Mouse (Mus musculus): Measurements from ENCODE around the gene Snrpf.
A peak's percentile ranks its signal among the peaks of the same experiment; 100 is the strongest.

The Snrpf gene

DNA sequence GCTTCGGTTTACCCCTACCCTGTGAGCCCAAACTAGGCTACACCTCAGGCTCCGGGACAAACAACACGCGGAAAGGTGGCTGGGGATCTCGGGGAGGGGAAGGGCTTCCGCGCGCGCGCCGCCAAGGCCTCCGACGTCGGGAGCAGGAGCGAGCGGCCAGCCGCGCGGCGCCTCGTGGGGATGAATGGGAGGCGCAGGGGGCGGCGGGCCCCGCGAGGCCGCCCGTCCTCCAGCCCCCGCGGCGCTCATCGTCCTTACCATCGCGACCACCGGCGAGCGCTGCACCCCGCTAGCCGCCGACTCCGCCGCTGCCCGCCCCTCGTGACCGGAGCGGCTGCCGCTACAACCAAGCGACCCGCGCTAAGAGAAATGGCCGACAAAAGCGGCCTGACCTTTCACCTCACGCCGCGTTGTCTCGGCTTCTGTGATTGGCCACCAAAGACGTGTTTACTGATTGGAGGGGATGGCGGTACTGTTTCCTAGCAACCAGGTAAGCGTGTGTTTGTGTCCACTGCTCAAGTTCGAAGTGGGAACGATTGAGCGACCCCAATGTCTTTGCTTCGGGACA lies at the start of gene Snrpf:
Snrpf (minus strand) TSS at position 426 of the 568 bp plus-strand sequence.
- DNase-seq: peak; percentile 92

DNA sequence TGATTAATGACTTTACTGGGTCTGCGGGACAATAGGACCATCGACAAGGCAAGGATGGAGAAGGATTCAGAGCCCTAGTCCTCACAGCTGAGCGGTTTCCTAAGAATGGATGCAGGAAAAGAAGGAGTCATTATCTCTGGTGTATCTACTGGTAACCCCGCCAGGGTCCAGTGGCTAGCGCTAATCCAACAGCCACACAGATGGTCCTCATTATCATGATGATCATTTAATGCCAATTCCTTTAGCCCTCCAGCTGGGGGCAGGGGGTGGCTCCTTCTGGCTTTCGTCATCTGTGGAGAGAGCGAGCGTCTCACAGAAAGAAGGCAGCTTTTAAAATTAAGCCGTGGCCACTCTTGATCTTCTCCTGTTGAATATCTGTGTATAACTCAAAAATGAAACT lies 46.4 kb upstream of the Snrpf start:
- no peak for DNase-seq

DNA sequence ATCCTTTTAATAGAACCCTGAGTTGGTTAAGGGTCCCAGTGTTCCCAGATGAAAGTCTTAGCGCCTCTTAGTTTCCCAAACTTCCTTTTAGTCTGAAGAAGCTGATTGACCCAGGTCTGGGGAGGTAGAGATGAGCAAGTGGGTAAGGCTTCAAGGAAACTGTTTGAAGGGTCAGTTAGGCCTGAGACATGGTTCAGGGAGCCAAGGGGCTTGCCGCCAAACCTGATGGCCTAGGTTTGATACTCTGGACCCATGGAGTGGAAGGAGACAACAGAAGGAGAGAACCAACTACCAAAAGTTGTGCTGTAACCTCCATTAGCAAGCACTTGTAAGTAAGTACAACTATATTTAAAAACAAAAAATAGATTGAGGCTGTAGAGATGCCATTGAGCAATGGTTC lies 44.5 kb upstream of the Snrpf start:
- no peak for DNase-seq

DNA sequence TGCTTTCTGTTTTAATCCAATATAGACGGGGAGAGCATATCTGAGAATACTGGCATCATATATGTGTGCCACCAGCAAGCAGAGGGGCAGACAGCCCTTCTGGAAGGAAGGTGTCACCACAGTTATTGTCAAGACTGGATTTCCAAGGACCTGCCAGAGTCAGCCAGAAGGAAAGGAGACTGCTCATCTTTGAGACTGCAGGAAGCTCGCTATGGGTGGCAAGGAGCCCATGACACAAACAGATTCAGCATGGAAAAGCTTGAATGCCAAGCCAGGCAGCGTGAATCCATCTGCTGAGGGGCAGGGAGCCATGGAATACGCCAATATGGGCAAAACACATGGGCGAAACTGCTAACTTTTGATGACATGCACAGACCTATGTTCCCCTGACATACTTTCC lies 44.1 kb upstream of the Snrpf start:
- no peak for DNase-seq

DNA sequence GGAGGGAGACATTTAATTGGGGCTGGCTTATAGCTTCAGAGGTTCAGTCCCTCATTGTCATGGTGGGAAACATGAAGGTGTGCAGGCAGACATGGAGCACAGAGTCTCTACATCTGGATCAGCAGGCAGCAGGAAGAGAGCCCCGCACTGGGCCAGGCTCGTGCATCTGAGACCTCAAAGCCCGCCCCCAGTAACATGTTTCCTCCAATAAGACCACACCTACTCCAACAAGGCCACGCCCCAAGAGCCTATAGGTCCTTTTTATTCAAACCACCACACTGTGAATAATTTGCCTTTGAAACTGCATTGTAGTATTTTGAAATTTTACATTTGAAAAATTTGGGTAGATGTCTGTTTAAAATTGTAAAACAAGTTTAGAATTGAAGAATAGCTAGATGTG lies 42.6 kb upstream of the Snrpf start:
- DNase-seq: no peak

DNA sequence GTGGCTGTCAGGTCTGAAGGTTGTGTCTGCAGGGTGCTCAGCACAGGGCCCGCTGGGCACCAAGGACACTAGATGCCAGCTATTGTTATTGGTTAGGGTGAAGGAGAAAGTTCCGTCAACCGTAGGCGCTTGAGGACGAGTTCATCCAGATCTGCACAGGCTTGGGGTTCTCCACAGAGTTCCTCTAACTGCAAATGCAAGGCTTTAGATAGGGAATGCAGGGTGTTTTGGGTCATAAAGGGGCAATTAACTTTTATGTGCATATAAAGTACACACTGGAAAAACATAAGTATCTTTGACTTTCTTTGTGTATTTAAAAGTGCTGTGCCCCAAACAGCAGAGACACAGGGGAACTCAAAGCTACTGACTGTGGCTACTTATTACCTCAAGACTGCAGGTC lies 40.8 kb upstream of the Snrpf start:
- no peak for DNase-seq

DNA sequence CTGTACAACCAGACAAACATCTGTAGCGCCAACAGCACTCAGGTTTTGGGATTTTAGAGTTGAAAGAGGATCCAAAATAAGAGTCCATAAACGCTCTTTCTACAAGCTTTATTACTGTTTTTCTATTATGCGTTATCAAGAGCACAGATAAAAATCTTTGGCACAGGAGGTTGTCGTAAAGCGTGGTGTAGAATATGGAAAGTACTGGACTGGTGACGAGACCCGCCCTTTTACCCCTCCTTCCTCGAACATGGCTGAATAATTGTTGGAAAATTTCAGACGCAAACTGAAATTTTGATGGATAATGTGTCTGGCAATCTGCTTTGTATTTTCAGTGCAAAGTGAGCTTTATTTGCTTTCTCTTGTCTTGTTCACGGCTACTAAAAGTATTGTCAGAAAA lies 34.6 kb upstream of the Snrpf start:
- no peak for DNase-seq

DNA sequence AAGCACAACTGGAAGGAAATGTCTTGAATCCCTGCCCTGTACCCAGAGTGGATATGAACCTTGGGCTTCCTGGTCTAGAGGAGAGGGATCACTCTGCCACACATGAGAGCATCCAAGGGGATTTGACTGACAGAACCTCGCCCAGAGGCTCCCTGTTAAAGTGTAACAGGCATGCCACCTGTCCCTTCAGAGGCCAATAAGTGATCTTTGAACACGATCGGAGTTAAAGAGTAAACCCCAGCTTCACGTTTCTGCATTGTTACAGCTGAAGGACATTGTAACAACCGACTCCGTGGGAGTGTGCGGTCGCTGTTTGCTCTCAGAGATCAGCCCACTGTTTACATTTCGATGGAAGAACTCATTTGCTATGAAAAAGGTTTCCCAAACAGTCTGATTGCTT lies 34.2 kb upstream of the Snrpf start:
- DNase-seq: no peak

DNA sequence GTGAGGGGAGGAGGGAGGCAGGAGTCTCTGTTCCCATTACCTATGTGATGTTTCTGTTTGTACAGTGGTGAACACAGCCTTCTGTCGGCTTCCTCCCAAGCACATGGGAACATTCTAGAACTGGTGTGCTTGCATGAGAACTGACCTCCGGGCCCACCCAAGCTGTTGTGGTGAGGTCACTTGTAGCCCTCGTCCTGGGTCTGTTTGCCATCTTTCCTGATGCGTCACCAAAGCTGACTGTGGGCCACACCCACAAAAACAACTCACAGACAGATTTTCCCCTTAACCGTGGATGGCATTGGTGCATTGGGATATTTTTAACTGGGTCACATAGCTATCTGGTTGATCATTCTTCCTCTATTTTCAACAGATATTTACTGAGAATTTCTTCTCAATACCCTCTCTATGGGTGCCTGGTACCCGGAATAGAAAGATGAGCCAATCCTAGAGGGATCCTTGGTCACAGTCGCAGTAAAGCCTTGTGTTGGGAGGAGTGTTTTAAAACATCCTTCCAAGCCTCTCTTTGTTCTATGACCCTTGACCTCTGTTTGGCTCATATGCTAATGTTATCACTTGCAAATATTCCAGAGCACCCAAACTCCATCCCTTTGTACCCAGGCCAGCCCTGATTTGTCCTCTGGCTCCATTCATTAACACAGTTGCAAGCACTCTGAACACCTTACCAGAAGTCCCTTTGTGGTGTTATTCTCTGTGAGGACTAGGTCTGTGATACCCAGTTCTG lies 31.1 kb upstream of the Snrpf start:
- no peak for DNase-seq

DNA sequence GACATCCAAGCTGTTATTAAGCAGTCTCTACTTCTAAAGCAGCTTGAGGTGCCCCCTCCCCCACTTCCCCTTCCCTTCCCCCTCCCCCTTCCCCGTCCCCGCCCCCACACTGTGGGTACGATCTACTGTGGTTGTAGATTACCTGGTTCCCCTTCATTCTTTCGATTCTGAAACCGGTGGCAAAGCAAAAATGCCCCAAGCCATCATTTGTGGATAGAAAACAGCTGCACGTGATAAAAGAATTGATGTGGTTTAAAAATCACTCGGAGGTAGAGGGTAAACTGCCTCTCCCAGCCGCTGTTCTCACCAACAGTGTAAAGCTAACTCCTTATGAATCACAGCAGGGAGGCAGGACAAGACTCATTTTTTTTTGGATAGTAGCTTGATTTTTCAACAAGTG lies 25.3 kb upstream of the Snrpf start:
- DNase-seq: no peak

DNA sequence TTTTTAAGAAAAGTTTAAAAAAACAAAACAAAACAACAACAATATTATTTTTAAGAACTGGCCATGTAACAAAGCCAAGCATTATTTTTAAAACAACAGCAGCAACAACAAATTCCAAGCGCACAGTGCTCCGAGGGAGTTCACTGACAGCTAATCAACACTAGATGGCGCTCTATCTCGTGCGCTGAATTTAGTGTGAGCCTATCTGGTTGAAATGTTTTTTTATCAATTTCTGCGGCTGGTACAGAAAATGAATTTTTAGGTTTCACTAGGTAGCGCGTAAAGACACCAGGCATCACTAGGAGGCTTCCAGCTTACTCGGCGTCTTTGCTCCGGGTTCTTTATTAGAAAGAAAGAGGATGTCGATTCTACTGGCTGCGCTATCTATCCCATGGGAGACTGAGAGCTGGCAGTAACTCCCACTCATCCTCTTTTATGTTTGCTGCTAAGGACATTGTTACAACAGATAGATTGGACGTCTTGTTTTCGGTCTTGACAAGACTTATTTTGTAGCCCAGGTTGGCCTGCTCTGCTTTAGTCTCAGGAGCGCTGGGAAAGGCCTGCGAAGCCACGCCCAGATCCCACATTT lies 22.0 kb upstream of the Snrpf start:
- DNase-seq: peak; percentile 35

DNA sequence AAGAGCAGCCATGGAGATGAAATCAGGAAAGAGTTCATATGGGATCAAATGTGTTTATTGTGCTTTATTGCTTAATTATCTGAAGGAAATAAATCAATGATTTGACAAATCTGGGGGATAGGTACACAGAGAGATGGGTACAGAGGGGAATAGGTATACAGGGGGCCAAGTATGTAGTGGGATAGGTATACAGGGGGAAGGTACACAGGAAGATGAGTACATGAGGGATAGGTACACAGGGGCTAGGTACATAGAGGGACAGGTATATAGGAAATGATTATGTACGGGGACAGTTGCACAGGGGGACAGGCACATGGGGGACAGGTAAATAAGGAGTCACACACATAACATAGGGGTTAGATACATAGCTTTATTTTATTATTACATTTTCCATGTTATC lies 21.4 kb upstream of the Snrpf start:
- no peak for DNase-seq

DNA sequence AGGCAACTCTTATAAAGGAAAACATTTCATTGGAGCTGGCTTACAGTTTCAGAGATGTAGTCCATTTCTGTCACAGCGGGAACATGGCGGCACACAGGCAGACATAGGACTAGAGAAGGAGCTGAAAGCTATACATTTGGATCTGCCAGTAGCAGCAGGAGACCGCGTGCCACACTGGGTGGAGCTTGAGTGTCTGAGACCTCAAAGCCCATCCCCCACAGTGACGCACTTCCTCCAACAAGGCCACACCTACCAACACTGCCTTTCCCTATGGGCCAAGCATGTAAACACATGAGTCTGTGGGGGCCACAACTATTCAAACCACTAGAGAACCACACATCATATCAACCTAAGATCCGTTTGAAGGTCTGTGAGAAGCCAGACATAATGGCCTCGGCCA lies 19.7 kb upstream of the Snrpf start:
- DNase-seq: no peak

DNA sequence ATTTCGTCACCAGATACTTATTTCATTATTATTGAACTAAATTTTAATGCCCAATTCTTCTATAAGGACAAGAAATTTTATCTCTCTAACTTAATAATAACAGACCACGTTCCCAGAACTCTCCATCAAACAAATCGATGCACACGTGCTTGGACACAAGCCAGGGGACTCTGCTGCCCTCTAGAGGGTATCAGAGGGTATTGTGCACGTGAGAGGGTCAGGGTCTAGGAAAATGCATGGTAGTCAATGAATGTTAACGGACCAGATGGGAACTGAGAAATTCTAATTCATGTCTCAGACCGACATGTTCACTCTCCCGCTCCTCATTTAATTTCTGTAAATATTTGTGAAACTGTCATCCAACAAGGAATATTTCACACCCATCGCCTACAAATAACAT lies 18.5 kb upstream of the Snrpf start:
- no peak for DNase-seq

DNA sequence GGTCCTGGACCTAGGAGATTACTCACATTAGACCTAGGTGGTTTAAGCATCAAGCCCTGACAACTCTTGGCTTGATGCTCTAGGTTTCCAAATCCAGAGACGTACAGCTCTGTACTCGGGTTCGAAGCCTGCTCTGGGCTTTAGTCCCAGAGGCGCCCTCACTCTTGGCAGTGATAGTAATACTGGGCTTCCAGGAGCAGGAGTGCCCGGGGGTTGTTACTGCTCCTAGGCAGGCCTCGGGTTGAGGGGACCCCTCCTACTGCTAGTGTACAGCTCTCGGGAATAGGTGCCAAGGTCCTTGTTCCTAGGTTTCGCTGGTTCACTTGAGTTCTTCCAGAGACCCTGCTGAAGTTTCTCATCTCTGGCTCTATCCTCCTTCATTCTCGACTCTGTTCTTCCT lies 16.8 kb upstream of the Snrpf start:
- DNase-seq: no peak

DNA sequence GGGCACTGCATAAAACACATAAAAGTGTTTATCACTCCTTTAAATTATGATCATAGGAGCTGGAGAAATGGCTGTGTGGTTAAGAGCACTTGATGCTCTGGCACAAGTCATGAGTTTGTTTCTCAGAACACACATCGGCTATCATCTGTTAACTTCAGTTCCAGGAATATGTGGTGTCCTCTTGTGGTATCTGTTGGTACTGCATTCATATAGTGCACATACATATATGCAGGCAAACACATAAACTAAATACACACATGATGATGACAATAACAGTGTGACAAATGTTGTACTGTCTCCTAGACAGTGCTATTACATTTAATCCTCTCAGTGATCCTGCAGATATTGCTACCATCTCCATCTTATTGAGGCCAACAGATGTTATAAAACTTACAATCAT lies 13.8 kb upstream of the Snrpf start:
- no peak for DNase-seq

DNA sequence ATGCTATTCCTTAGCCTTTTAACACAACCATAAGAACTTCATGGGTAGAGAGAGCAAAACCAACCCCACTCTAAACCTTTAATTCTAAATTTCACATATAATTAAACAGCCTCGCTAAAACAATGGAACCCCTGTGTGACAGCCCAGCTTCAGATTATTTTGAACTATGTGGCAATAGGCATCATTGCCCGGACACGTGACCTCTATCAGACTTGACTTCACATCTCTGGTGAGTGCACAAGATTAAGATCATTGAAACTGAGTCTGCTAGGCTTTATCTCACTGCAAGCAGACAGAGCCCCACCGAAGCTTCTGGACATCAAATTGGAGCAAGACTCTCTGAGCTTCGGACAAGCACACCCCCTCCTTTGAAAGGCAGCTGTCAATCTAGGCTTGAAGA lies 12.8 kb upstream of the Snrpf start:
- DNase-seq: no peak

DNA sequence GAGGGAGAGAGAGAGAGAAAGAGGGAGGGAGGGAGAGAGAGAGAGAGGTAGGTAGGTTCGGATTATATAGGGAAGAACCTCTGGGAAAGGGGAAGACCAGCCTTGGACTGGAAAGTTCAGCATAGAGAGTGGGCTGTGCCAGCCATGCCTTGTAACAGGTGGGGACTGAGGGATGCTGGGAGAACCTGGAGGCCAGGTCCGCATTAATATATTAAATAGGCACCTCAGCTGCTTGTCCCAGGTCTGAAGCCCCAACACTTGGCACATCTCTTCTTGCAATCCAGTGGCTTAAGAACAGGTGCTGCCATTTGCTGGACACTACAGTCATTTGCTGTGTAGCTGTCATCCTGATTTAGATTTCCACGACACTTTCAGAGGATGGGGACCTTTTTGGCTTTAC lies 7.1 kb upstream of the Snrpf start:
- no peak for DNase-seq

DNA sequence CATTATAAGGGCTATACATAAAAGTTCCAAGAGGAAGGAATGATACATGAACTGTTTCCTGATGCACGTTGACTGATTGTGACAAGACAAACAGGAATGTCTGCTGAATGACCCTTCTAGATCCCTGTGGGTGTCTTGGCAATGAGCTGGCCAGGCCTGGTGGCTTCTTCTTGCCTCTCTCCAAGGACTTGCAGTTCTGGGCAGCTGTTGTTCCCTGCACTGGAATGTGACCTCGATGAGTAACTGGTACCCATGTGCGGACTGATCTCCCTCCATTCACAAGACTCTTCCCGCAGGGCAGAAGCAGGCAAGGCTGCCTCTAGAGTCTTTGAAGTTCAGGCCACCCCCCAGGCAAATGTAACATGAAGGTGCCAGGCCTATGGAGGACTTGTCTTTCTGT lies 6.3 kb upstream of the Snrpf start:
- DNase-seq: no peak

DNA sequence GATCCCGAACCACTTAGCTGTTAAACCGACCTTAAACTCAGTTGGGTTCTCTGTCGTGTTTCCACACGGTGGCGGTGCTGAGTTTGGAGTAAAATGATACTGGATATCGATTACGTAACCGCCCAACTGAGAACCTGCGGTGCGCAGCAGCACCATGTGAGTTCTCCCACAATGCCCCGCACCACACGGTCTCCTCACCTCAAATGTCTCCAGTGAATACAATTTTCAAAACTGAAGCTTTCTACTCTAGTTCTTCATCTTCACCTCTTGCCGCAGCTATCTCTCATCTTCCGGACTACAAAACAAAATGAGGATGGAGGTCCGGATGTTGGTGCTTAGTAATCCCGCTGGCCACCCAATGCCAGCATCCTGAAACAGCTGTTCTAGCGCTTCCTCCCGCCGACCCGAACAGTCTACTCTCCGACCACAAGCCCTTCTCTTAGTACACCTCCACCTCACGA lies 4.5 kb upstream of the Snrpf start:
- peak; percentile 90 for DNase-seq

DNA sequence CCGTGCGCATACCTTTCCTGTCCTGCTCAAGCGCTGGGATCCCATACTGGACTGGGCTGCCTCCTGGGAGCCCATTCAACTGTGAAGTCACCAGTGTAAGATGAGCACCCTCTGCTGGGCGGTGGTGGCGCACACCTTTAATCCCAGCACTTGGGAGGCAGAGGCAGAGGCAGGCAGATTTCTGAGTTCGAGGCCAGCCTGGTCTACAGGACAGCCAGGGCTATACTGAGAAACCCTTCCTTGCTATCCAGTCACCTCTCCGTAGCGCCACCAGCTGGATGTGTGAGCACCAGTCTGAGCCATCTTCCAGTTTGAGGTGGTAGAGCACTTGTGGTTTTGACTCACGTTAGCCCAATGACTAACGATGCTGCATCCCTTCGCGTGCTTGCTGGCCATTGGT lies 3.0 kb upstream of the Snrpf start:
- no peak for DNase-seq

DNA sequence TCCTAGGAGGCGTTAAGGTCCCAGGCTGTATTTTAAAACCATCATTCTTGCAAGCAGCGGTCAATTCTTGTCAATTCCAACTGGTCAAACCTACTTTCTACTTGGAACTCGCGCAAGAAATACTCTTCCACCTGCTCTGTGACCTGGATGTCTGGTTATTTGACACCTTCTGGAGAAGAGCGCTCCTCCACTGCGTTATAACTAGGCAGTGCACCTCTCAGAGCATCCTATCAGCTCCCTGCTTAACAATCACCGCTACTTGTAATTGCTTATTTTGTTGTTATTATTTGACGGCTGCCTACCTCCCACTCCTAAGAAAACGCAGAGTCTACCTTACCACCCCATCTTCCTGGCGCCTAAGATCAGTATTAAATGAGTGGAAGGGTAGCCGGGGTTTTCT lies 710 bp downstream of the Snrpf start:
- no peak for DNase-seq

DNA sequence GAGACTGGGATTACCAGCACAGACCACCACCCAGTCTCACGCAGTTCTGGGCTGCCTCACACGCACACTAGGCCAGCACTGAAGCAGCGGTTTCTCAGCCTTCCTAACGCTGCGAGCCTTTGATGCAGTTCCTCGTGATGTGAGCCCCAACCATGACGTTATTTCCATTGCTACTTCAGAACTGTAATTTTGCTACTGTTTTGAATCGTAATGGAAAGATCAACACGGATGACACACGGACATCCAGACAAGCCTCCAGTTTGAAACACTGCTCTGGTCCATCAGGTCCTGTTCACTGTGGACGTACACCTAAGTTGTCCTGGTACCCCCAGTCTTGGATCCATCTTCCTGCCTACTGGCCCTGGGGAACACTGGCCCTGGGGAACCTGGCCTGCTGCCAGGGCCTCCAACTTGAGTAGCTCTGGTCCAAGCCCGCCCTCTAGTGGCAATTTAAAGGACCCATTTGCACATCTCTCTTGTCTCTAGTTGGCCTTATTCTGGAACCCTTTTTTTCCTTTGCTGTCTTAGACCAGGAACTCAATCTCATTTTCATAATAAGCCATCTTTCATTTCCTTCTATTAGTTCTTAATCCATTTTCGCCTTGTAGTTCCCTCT lies 12.1 kb downstream of the Snrpf start:
- peak; percentile 81 for DNase-seq

DNA sequence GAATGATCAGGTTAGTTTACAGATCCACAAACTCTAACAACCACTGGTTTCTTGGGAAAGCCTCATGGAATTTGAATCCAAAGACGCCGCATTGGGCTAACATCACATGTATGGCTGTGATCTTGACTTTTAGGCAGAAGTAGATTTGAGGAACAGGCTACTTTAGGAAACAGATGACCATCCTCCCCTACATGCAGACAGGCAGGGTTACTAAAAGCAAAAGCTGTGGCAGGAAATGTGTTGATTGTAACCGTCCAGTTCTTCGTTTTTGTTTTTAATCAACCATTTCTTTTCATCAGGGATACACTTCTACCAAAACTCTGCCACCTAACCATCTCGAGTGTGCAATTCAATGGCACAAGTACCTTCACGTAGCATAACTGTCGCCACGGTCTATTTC lies 13.5 kb downstream of the Snrpf start:
- no peak for DNase-seq

Data from right cerebral cortex, adult 18-20 months (tissue).